Mouse (Mus musculus) ES-Bruce4 (cell line): ENCODE results near the gene Obp2a.
"Not testable (repeated sequence)": the region's sequence is repeated elsewhere in the genome, so short reads cannot be mapped to it uniquely, and the experiment has no call there.

Experiments
- CTCF ChIP-seq: IDR thresholded peaks from one replicate; pipeline ENCODE4 v1.8.1; 2011; ENCODE audit warnings: low read depth, low read length
- POLR2A ChIP-seq: IDR thresholded peaks from one replicate; pipeline ENCODE4 v1.8.1; 2011; ENCODE audit warnings: low read length; ENCODE audit not compliant: insufficient read depth

DNA sequence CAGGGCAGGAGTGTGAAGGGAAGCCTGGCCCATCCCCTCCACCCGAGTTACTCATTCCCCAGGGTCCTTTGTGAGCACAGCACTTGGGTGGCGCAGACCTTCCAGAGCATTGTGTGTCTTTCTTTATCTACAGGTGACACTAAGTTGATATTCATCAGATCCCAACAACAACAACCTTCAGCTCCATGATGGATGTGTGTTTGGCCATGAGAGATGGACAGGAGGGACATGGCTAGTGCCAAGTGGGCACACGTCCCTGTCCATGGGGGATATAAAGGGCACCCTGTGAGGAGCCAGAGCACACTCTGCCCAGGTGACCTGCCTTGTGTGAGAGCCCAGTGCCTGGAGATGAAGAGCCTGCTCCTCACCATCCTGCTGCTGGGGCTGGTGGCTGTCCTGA is 36.9 kb downstream of the Obp2a start, which contains the start of gene Obp2b:
- not testable (repeated sequence) for TF ChIP-seq POLR2A, CTCF
